Mouse (Mus musculus) CH12.LX (cell line): ENCODE data around the gene Kctd7. TPM values are rescaled to one million over a fixed set of nuclear protein-coding genes. Genes with fewer than 3 reads are reported as not detected.

Experiments used
- DNase-seq: peaks from one replicate; pipeline ENCODE4 v3.0.0-alpha.2; 2013; ENCODE audit errors: extremely low read depth
- H3K27ac ChIP-seq: 2 replicates; pipeline ENCODE4 v1.5.1; 2012; ENCODE audit warnings: low read depth, mild to moderate bottlenecking, control low read depth, moderate library complexity; ENCODE audit not compliant: insufficient read depth
- H3K27me3 ChIP-seq: replicated peaks from 2 replicates; pipeline ENCODE3; 2012; ENCODE audit warnings: inconsistent platforms
- H3K36me3 ChIP-seq, 2 experiments: replicated peaks in 1 of 2; 2 replicates each; pipeline versions ENCODE3 to v1.6.1; 2012; ENCODE audit warnings: inconsistent platforms in 1 of 2, low read length in 1 of 2, mild to moderate bottlenecking in 1 of 2, mixed read lengths in 1 of 2, moderate library complexity in 1 of 2; ENCODE audit not compliant: control insufficient read depth in 1 of 2, insufficient read depth in 1 of 2
- H3K4me1 ChIP-seq, 2 experiments: 2 replicates each; pipeline ENCODE4 v1.6.1; 2012; ENCODE audit warnings: inconsistent platforms in 1 of 2, moderate library complexity in 1 of 2; ENCODE audit not compliant: insufficient read depth in 2 of 2, control insufficient read depth in 1 of 2
- H3K4me2 ChIP-seq: 2 replicates; pipeline ENCODE4 v1.6.1; 2012; ENCODE audit warnings: low read depth, mild to moderate bottlenecking, control low read depth; ENCODE audit not compliant: poor library complexity, insufficient read depth, severe bottlenecking
- H3K4me3 ChIP-seq, 3 experiments: fragments of 150-350 bp in 1 of 3; sonication (generic) in 1 of 3; replicated peaks in 1 of 3; 2 replicates each; pipeline versions ENCODE3 to v1.5.1; 2011 to 2012; ENCODE audit warnings: low read depth in 2 of 3, low read length in 2 of 3, mild to moderate bottlenecking in 2 of 3, moderate library complexity in 2 of 3, control low read depth in 1 of 3, improper control_type of control experiment in 1 of 3, inconsistent platforms in 1 of 3, mixed read lengths in 1 of 3; ENCODE audit not compliant: poor library complexity in 1 of 3
- H3K79me2 ChIP-seq: replicated peaks from 2 replicates; pipeline ENCODE4 v1.6.1; 2012; ENCODE audit warnings: mild to moderate bottlenecking, moderate library complexity; ENCODE audit not compliant: control insufficient read depth, poor library complexity, insufficient read depth, severe bottlenecking; ENCODE audit errors: extremely low read depth
- H3K9ac ChIP-seq: 2 replicates; pipeline ENCODE4 v1.6.1; 2012; ENCODE audit warnings: low read depth, mild to moderate bottlenecking, control low read depth, moderate library complexity; ENCODE audit not compliant: insufficient read depth
- H3K9me3 ChIP-seq: replicated peaks from 2 replicates; pipeline ENCODE3; 2012; ENCODE audit warnings: low read length, inconsistent platforms, mixed read lengths
- BHLHE40 ChIP-seq: IDR thresholded peaks from 2 replicates; pipeline ENCODE4 v1.6.1; 2011; ENCODE audit warnings: mild to moderate bottlenecking, low read depth, low read length, improper control_type of control experiment
- CHD1 ChIP-seq: IDR thresholded peaks from 2 replicates; pipeline ENCODE4 v1.6.1; 2012; ENCODE audit warnings: low read depth, low read length, improper control_type of control experiment, inconsistent platforms
- CHD2 ChIP-seq: IDR thresholded peaks from 2 replicates; pipeline ENCODE4 v1.6.1; 2011; ENCODE audit warnings: low read length, improper control_type of control experiment
- CTCF ChIP-seq, 2 experiments: IDR thresholded peaks in 1 of 2; conservative IDR thresholded peaks in 1 of 2; 2 replicates each; pipeline ENCODE4 v1.5.1; 2011 to 2012; ENCODE audit warnings: low read depth in 2 of 2, low read length in 2 of 2, improper control_type of control experiment in 1 of 2, inconsistent platforms in 1 of 2, mild to moderate bottlenecking in 1 of 2, moderate library complexity in 1 of 2
- E2F4 ChIP-seq: IDR thresholded peaks from 2 replicates; pipeline ENCODE4 v1.6.1; 2011; ENCODE audit warnings: low read depth, low read length, improper control_type of control experiment; ENCODE audit not compliant: insufficient replicate concordance
- ELF1 ChIP-seq: IDR thresholded peaks from 2 replicates; pipeline ENCODE4 v1.6.1; 2014; ENCODE audit warnings: low read depth, mild to moderate bottlenecking, inconsistent platforms, low read length, improper control_type of control experiment
- EP300 ChIP-seq: IDR thresholded peaks from 2 replicates; pipeline ENCODE4 v1.6.1; 2011; ENCODE audit warnings: low read length, improper control_type of control experiment
- ETS1 ChIP-seq: conservative IDR thresholded peaks from 2 replicates; pipeline ENCODE4 v1.6.1; 2012; ENCODE audit warnings: low read depth, mild to moderate bottlenecking, inconsistent platforms, low read length, improper control_type of control experiment, moderate library complexity
- GABPA ChIP-seq: IDR thresholded peaks from 2 replicates; pipeline ENCODE4 v1.6.1; 2012; ENCODE audit warnings: low read depth, low read length, improper control_type of control experiment, inconsistent platforms; ENCODE audit not compliant: insufficient replicate concordance
- HCFC1 ChIP-seq: IDR thresholded peaks from 2 replicates; pipeline ENCODE4 v1.6.1; 2012; ENCODE audit warnings: low read depth, mild to moderate bottlenecking, inconsistent platforms, low read length, improper control_type of control experiment
- IRF4 ChIP-seq: IDR thresholded peaks from 2 replicates; pipeline ENCODE4 v1.6.1; 2014; ENCODE audit warnings: low read depth, mild to moderate bottlenecking, inconsistent platforms, low read length, improper control_type of control experiment
- JUN ChIP-seq: IDR thresholded peaks from 2 replicates; pipeline ENCODE4 v1.6.1; 2011; ENCODE audit warnings: low read depth, mild to moderate bottlenecking, low read length, improper control_type of control experiment, moderate library complexity; ENCODE audit not compliant: insufficient read depth
- JUND ChIP-seq: conservative IDR thresholded peaks from 2 replicates; pipeline ENCODE4 v1.6.1; 2011; ENCODE audit warnings: low read depth, low read length, improper control_type of control experiment
- KAT2A ChIP-seq: IDR thresholded peaks from 2 replicates; pipeline ENCODE4 v1.6.1; 2012; ENCODE audit warnings: low read length, improper control_type of control experiment, inconsistent platforms; ENCODE audit not compliant: insufficient replicate concordance
- MAFK ChIP-seq: IDR thresholded peaks from 2 replicates; pipeline ENCODE4 v1.6.1; 2011; ENCODE audit warnings: low read length, improper control_type of control experiment; ENCODE audit not compliant: insufficient replicate concordance
- MAX ChIP-seq: IDR thresholded peaks from 2 replicates; pipeline ENCODE4 v1.6.1; 2011; ENCODE audit warnings: low read length, improper control_type of control experiment
- MAZ ChIP-seq: IDR thresholded peaks from 2 replicates; pipeline ENCODE4 v1.6.1; 2012; ENCODE audit warnings: low read depth, mild to moderate bottlenecking, inconsistent platforms, low read length, improper control_type of control experiment, moderate library complexity
- MEF2A ChIP-seq: IDR thresholded peaks from 2 replicates; pipeline ENCODE4 v1.6.1; 2014; ENCODE audit warnings: low read depth, mild to moderate bottlenecking, inconsistent platforms, low read length, improper control_type of control experiment, borderline replicate concordance
- MXI1 ChIP-seq: IDR thresholded peaks from 2 replicates; pipeline ENCODE4 v1.6.1; 2011; ENCODE audit warnings: mild to moderate bottlenecking, low read depth, low read length, improper control_type of control experiment
- MYC ChIP-seq: IDR thresholded peaks from 2 replicates; pipeline ENCODE4 v1.6.1; 2011; ENCODE audit warnings: low read depth, mild to moderate bottlenecking, improper control_type of control experiment, low read length
- NELFE ChIP-seq: IDR thresholded peaks from 2 replicates; pipeline ENCODE4 v1.6.1; 2011; ENCODE audit warnings: low read depth, low read length, improper control_type of control experiment
- NRF1 ChIP-seq: IDR thresholded peaks from 2 replicates; pipeline ENCODE4 v1.6.1; 2014; ENCODE audit warnings: low read depth, mild to moderate bottlenecking, inconsistent platforms, low read length, improper control_type of control experiment, moderate library complexity
- PAX5 ChIP-seq: IDR thresholded peaks from 2 replicates; pipeline ENCODE4 v1.6.1; 2012; ENCODE audit warnings: low read length, inconsistent platforms, mixed read lengths
- POLR2A ChIP-seq: IDR thresholded peaks from 2 replicates; pipeline ENCODE4 v1.6.1; 2011; ENCODE audit warnings: low read depth, mild to moderate bottlenecking, improper control_type of control experiment, low read length
- POLR2AphosphoS2 ChIP-seq: IDR thresholded peaks from 2 replicates; pipeline ENCODE4 v1.6.1; 2011; ENCODE audit warnings: low read depth, low read length, improper control_type of control experiment
- RAD21 ChIP-seq: IDR thresholded peaks from 2 replicates; pipeline ENCODE4 v1.6.1; 2011; ENCODE audit warnings: low read depth, mild to moderate bottlenecking, low read length, improper control_type of control experiment, moderate library complexity
- RCOR1 ChIP-seq: conservative IDR thresholded peaks from 2 replicates; pipeline ENCODE4 v1.6.1; 2012; ENCODE audit warnings: low read depth, mild to moderate bottlenecking, inconsistent platforms, low read length, improper control_type of control experiment
- SIN3A ChIP-seq: IDR thresholded peaks from 2 replicates; pipeline ENCODE4 v1.6.1; 2012; ENCODE audit warnings: low read length, improper control_type of control experiment, inconsistent platforms
- SMC3 ChIP-seq: IDR thresholded peaks from 2 replicates; pipeline ENCODE4 v1.6.1; 2011; ENCODE audit warnings: low read depth, low read length, improper control_type of control experiment
- TBP ChIP-seq: conservative IDR thresholded peaks from 2 replicates; pipeline ENCODE4 v1.6.1; 2011; ENCODE audit warnings: low read depth, low read length, improper control_type of control experiment
- TCF12 ChIP-seq: IDR thresholded peaks from 2 replicates; pipeline ENCODE4 v1.6.1; 2014; ENCODE audit warnings: low read depth, mild to moderate bottlenecking, inconsistent platforms, low read length, improper control_type of control experiment
- UBTF ChIP-seq: IDR thresholded peaks from 2 replicates; pipeline ENCODE4 v1.6.1; 2012; ENCODE audit warnings: low read depth, mild to moderate bottlenecking, inconsistent platforms, low read length, improper control_type of control experiment, moderate library complexity
- USF1 ChIP-seq: IDR thresholded peaks from 2 replicates; pipeline ENCODE4 v1.6.1; 2014; ENCODE audit warnings: low read depth, mild to moderate bottlenecking, inconsistent platforms, low read length, improper control_type of control experiment
- USF2 ChIP-seq: conservative IDR thresholded peaks from 2 replicates; pipeline ENCODE4 v1.6.1; 2011; ENCODE audit warnings: low read depth, low read length, improper control_type of control experiment
- ZC3H11A ChIP-seq: IDR thresholded peaks from 2 replicates; pipeline ENCODE4 v1.6.1; 2012; ENCODE audit warnings: low read depth, mild to moderate bottlenecking, inconsistent platforms, low read length, improper control_type of control experiment
- ZKSCAN1 ChIP-seq: IDR thresholded peaks from 2 replicates; pipeline ENCODE4 v1.6.1; 2012; ENCODE audit warnings: low read depth, inconsistent platforms, low read length, improper control_type of control experiment, borderline replicate concordance
- ZMIZ1 ChIP-seq: IDR thresholded peaks from 2 replicates; pipeline ENCODE4 v1.6.1; 2012; ENCODE audit warnings: low read depth, mild to moderate bottlenecking, inconsistent platforms, low read length, improper control_type of control experiment
- ZNF384 ChIP-seq: IDR thresholded peaks from 2 replicates; pipeline ENCODE4 v1.6.1; 2012; ENCODE audit warnings: low read depth, low read length, improper control_type of control experiment, inconsistent platforms
- dilution Hi-C: fragments of 300-500 bp; cut with MboI; formaldehyde crosslinking; loops from 2 replicates; pipeline ENCODE4 v1.14.3; 2020; ENCODE audit warnings: low sequenced_read_pairs; ENCODE audit not compliant: extremely low pct_unique_long_range_greater_than_20kb, extremely low pct_ligation_motif_present
- in situ Hi-C: fragments of 300-500 bp; cut with MboI; formaldehyde crosslinking; loops from 3 replicates; pipeline ENCODE4 v1.14.3; 2019; ENCODE audit warnings: low sequenced_read_pairs, low pct_ligation_motif_present, low pct_unique_long_range_greater_than_20kb, mixed read lengths
- polyA plus RNA-seq: library from polyadenylated mRNA; unstranded; fragments of >175 nt; gene quantifications from 2 replicates; pipeline ENCODE4 v1.2.1, GENCODE M21; 2012; ENCODE audit warnings: low read depth; ENCODE audit not compliant: insufficient read length
- total RNA-seq, 2 experiments: library from RNA; depleted of rRNA; stranded (reverse); fragments of 300-350 nt in 1 of 2; fragments of >200 nt in 1 of 2; gene quantifications; 2 replicates each; pipeline ENCODE4 v1.2.3; 2012 to 2014

Gene Kctd7
- total and polyA plus RNA-seq, 3 experiments = 2.8 to 4.3 (median 3.3) TPM

DNA sequence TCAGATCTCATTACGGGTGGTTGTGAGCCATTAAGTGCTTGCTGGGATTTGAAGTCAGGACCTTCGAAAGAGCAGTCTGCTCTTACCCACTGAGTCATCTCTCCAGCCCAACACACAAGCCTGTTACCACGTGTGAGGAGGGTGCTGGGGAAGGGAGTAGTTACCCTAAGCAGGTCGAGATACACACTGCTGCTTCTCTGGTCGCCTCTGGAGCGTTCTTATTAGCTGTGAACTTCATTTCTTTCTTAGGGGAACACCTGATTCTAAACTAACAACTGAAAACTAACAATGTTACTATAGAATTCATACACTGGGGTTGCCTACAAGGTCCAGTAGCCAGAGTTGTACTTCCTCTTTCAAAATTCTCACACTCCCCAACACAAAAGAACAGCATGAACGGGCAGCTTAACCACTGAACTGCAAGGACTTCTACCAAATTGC, 15.1 kb downstream of the Kctd7 start:
- DNase-seq = peak; percentile 77
- H3K36me3 ChIP-seq = peaks cover 0 to 5% of the 10 kb centered on the region in 2 experiments
- H3K9ac ChIP-seq = no peak overlapping the region
- H3K4me1 ChIP-seq = peaks cover 9 to 30% of the 10 kb centered on the region in 2 experiments; a peak in 3 of 4 replicates
- H3K27me3 ChIP-seq = no peaks in the 10 kb centered on the region
- H3K27ac ChIP-seq = peak overlapping the region; percentile 74
- no peaks in the 10 kb centered on the region for H3K79me2 ChIP-seq
- no peak overlapping the region for H3K4me3 ChIP-seq
- H3K4me2 ChIP-seq = peak overlapping the region; percentile 47; the same call in 1 of the 2 replicates
- H3K9me3 ChIP-seq = no peaks in the 10 kb centered on the region
- dilution Hi-C loops (no loop called here), in situ Hi-C loops (no loop called here)
- TF ChIP-seq CHD1 (no peak), MXI1 (peak; percentile 64; the same call in 1 of the 2 replicates), TBP (no peak), POLR2AphosphoS2 (no peak), NELFE (no peak), HCFC1 (no peak), TCF12 (no peak), MEF2A (no peak), NRF1 (no peak), RCOR1 (no peak), ZC3H11A (no peak), IRF4 (no peak), MAZ (no peak), KAT2A (no peak), USF1 (no peak), ELF1 (no peak), JUN (no peak), ETS1 (0 out of 2 replicates have a peak, but pooled peaks have one; percentile 18), ZKSCAN1 (no peak), CHD2 (no peak), CTCF (conservative IDR thresholded peaks at IDR 0.05 in 1 of 2, IDR thresholded peaks at IDR 0.05 in 1 of 2; ENCODE audit: low read depth in 2 of 2, low read length in 2 of 2) (no peak), POLR2A (peak; percentile 33; the same call in 1 of the 2 replicates), MAX (peak; percentile 79), PAX5 (no peak), GABPA (no peak), MAFK (no peak), SIN3A (peak; percentile 44; the same call in 1 of the 2 replicates), RAD21 (no peak; the same call in 1 of the 2 replicates), E2F4 (no peak), JUND (no peak; the same call in 1 of the 2 replicates), ZNF384 (no peak), ZMIZ1 (no peak), EP300 (peak; percentile 56), SMC3 (no peak), MYC (peak; percentile 96), BHLHE40 (peak; percentile 40; the same call in 1 of the 2 replicates), UBTF (no peak), USF2 (no peak)
